Mouse (Mus musculus): ENCODE results near the gene Olfr102. TPM values are rescaled to one million over a fixed set of nuclear protein-coding genes. Genes with fewer than 3 reads are reported as not detected.

Olfr102 gene
- total and polyA plus RNA-seq, 3 experiments = not detected

- in situ Hi-C loops (cut with MboI; ENCODE audit: low pct_ligation_motif_present, low pct_unique_long_range_greater_than_20kb, low sequenced_read_pairs) = no loop called here
- TF ChIP-seq USF1 (IDR thresholded peaks at IDR 0.05; ENCODE audit: low read depth, low read length) (no peak), CTCF (conservative IDR thresholded peaks at IDR 0.05 in 1 of 2, IDR thresholded peaks at IDR 0.05 in 1 of 2; ENCODE audit: low read depth in 2 of 2, low read length in 2 of 2) (no peak), CHD2 (IDR thresholded peaks at IDR 0.05; ENCODE audit: low read length) (no peak), ZNF384 (IDR thresholded peaks at IDR 0.05; ENCODE audit: low read depth, low read length) (0 out of 2 replicates have a peak, but pooled peaks have one; percentile 28)
Observed at GRCm38 (mm10) chr17:37283360-37283759, 33.5 kb downstream of the Olfr102 start, which contains the start of gene Olfr99. Gene Olfr99 (minus strand): TSS chr17:37283460.

GRCm38 (mm10) chr17:37280331-37280730 lies 36.5 kb downstream of the Olfr102 start:
- H3K27ac ChIP-seq (ENCODE audit: insufficient read depth, low read depth) = no peak overlapping the region
- no peak overlapping the region for H3K4me2 ChIP-seq (ENCODE audit: insufficient read depth, low read depth, poor library complexity, severe bottlenecking)
- H3K9me3 ChIP-seq (replicated peaks; ENCODE audit: low read length) = no peaks in the 10 kb centered on the region
- no peak overlapping the region for H3K4me3 ChIP-seq (replicated peaks in 1 of 3; ENCODE audit: low read depth in 2 of 3, low read length in 2 of 3, poor library complexity in 1 of 3)
- no peaks in the 10 kb centered on the region for H3K79me2 ChIP-seq (replicated peaks; ENCODE audit: control insufficient read depth, extremely low read depth, insufficient read depth, poor library complexity, severe bottlenecking)
- dilution Hi-C loops (cut with MboI; ENCODE audit: extremely low pct_ligation_motif_present, extremely low pct_unique_long_range_greater_than_20kb, low sequenced_read_pairs) (no loop called here), in situ Hi-C loops (cut with MboI; ENCODE audit: low pct_ligation_motif_present, low pct_unique_long_range_greater_than_20kb, low sequenced_read_pairs) (no loop called here)
- H3K4me1 ChIP-seq (ENCODE audit: control insufficient read depth in 1 of 2, insufficient read depth in 2 of 2) = peaks cover 0 to 2% of the 10 kb centered on the region in 2 experiments; a peak in 2 of 4 replicates
- no peak for TF ChIP-seq NRF1 (IDR thresholded peaks at IDR 0.05; ENCODE audit: low read depth, low read length)
- no peak for TF ChIP-seq GABPA (IDR thresholded peaks at IDR 0.05; ENCODE audit: insufficient replicate concordance, low read depth, low read length)
- TF ChIP-seq ZC3H11A (IDR thresholded peaks at IDR 0.05; ENCODE audit: low read depth, low read length) = no peak
- no peak for TF ChIP-seq E2F4 (IDR thresholded peaks at IDR 0.05; ENCODE audit: insufficient replicate concordance, low read depth, low read length)
- TF ChIP-seq POLR2A (IDR thresholded peaks at IDR 0.05; ENCODE audit: low read depth, low read length) = no peak
- no peak for TF ChIP-seq CHD2 (IDR thresholded peaks at IDR 0.05; ENCODE audit: low read length)
- no peak for TF ChIP-seq USF1 (IDR thresholded peaks at IDR 0.05; ENCODE audit: low read depth, low read length)
- TF ChIP-seq PAX5 (IDR thresholded peaks at IDR 0.05; ENCODE audit: low read length) = no peak
- no peak for TF ChIP-seq JUN (IDR thresholded peaks at IDR 0.05; ENCODE audit: insufficient read depth, low read depth, low read length)
- no peak for TF ChIP-seq ELF1 (IDR thresholded peaks at IDR 0.05; ENCODE audit: low read depth, low read length)
- TF ChIP-seq USF2 (conservative IDR thresholded peaks at IDR 0.05; ENCODE audit: low read depth, low read length) = no peak
- TF ChIP-seq MEF2A (IDR thresholded peaks at IDR 0.05; ENCODE audit: borderline replicate concordance, low read depth, low read length) = no peak
- no peak for TF ChIP-seq HCFC1 (IDR thresholded peaks at IDR 0.05; ENCODE audit: low read depth, low read length)
- TF ChIP-seq ZMIZ1 (IDR thresholded peaks at IDR 0.05; ENCODE audit: low read depth, low read length) = no peak
- no peak for TF ChIP-seq RAD21 (IDR thresholded peaks at IDR 0.05; ENCODE audit: low read depth, low read length)
- TF ChIP-seq MAFK (IDR thresholded peaks at IDR 0.05; ENCODE audit: insufficient replicate concordance, low read length) = no peak
- TF ChIP-seq TBP (conservative IDR thresholded peaks at IDR 0.05; ENCODE audit: low read depth, low read length) = no peak
- no peaks in the 10 kb centered on the region for H3K27me3 ChIP-seq (replicated peaks)
- no peak overlapping the region for H3K9ac ChIP-seq (ENCODE audit: insufficient read depth, low read depth)
- no peak for DNase-seq (ENCODE audit: extremely low read depth)
- peaks cover 23 to 47% of the 10 kb centered on the region in 2 experiments for H3K36me3 ChIP-seq (replicated peaks in 1 of 2; ENCODE audit: control insufficient read depth in 1 of 2, insufficient read depth in 1 of 2, low read length in 1 of 2)

More at GRCm38 (mm10) chr17:37283360-37283759, 33.5 kb downstream of the Olfr102 start, which contains the start of gene Olfr99:
- Histone ChIP-seq H3K4me2 (ENCODE audit: insufficient read depth, low read depth, poor library complexity, severe bottlenecking) (no peak within 1 kb of the TSS), H3K79me2 (replicated peaks; ENCODE audit: control insufficient read depth, extremely low read depth, insufficient read depth, poor library complexity, severe bottlenecking) (no peaks in the 10 kb centered on the region), H3K9ac (ENCODE audit: insufficient read depth, low read depth) (no peak within 1 kb of the TSS), H3K36me3 (replicated peaks in 1 of 2; ENCODE audit: control insufficient read depth in 1 of 2, insufficient read depth in 1 of 2, low read length in 1 of 2) (peaks cover 9 to 25% of the 10 kb centered on the region in 2 experiments), H3K9me3 (replicated peaks; ENCODE audit: low read length) (no peaks in the 10 kb centered on the region), H3K27ac (ENCODE audit: insufficient read depth, low read depth) (no peak within 1 kb of the TSS), H3K27me3 (replicated peaks) (no peaks in the 10 kb centered on the region), H3K4me3 (replicated peaks in 1 of 3; ENCODE audit: low read depth in 2 of 3, low read length in 2 of 3, poor library complexity in 1 of 3) (no peak within 1 kb of the TSS), H3K4me1 (ENCODE audit: control insufficient read depth in 1 of 2, insufficient read depth in 2 of 2) (peaks cover 0 to 5% of the 10 kb centered on the region in 2 experiments; a peak in 1 of 4 replicates)
- DNase-seq (ENCODE audit: extremely low read depth) = no peak
- dilution Hi-C loops (cut with MboI; ENCODE audit: extremely low pct_ligation_motif_present, extremely low pct_unique_long_range_greater_than_20kb, low sequenced_read_pairs) = no loop called here
